Mouse (Mus musculus): ENCODE results near the gene E2f2.

The E2f2 gene

DNA sequence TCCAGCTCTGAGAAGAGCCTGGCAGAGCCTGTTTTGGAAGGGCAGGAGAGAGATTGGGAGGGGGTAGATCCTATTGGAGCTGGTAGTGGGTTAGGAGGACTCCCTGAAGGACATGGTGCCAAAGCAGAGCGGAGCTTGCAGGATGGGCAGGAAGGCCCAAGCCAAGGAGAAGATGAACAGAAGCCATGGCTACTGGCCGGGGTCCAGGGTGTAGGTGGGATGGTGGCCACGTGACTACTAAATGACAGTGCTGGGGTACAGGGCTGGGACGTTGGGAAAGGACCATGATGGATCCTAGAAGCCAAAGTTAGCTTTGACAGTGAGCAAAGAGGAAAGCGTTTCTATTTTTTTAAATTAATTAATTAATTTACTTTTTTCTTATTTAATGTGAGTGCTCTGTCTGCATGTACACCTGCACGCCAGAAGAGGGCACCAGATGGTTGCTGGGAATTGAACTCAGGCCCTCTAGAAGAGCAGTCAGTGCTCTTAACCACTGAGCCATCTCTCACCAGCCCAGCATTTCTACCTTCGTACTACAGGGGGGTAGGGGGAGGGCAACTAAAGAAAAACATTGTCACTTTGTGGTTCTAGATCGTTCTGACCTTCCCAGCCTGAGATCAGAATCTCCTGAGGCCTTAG, 70.0 kb downstream of the E2f2 start:
- DNase-seq (ENCODE audit: low spot score), result no peak

DNA sequence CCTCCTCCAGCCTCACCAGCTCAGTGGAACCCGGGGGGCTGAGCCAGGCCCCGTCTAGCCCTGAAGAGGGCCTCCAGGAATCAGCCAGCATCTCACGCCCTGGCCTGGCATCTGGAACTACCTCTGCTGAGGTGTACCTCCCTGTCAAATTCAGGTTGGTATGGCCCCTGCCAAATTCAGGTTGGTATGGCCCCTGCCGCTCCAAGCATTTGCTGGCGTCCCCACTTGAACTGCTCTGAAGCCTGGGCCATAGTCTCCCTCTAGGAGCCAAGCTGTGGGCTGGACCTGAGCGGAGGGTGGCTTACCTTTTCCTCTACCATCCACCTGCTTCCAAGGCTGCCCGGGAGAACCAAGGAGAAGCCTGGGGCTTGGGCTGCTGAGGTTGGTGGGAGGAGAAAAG, 70.5 kb downstream of the E2f2 start:
- no peak for DNase-seq (ENCODE audit: low spot score)

DNA sequence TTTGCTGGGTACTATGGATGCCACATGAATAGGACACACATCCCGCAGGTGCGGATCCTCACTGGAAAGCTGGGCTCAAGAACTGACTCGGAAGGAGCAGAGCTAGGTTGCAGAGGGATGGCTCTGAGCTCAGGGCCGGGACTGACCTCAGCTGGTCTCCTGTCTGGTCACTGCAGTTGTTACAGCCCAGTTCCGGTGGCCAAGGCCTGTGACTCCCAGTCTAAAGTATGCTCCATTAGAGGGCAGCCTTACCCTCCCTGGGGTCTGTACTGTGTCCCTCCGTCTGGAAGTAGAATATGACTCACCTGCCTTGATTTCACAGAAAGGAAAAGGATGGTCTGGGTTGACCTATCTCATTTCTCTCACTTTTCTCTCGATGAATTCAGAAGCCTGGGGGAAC, 72.0 kb downstream of the E2f2 start:
- no peak for DNase-seq (ENCODE audit: low spot score)

Data from urinary bladder, postnatal 25 days (tissue).